In the genomic region with DNA sequence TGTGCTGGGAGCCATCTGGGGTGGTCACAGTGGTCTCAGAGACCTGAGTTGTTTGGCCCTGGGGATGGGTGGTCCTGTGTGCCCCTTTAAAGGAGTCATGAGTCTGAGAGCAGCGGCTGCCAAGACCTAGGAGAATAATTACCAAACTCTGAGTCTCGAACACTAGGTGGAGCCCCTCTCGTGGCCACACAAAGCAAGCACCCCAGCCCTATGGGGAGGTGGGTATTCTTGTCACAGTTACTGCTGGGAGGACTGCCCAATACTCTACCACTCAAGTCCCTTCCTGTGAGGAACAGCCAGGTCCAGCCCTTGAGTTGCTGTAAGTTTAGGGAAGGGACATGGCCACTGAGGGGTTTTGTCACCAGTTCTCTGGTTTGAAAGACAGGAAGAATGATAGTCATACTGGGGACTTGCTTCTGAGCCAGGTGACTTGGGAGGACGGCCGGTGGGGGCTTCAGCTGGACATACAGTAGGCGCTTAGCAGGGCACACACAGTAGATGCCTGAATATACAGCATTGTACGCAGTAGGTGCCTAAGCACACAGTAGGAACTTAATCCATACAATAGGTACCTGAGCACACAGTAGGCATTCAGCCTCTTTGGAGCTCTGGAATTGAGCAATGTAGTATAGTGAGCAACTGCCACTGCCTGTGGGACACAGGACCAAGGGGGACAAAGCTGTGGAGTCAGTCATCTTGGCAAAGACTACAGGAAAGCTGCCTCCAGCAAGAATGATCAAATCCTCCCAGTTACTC, we compare ENCODE assay signal across 1 mouse cellular context.
TF ChIP-seq lines count a peak whose summit lies in the region.

No protein-coding gene starts in this region.

TF ChIP-seq in MEL, 35 proteins besides CTCF, POLR2A, EP300 and RAD21:
- TF ChIP-seq USF1 (IDR thresholded peaks at IDR 0.05; ENCODE audit: low read depth, low read length) (no peak), JUND (IDR thresholded peaks at IDR 0.05; ENCODE audit: low read depth, low read length) (no peak), KAT2A (conservative IDR thresholded peaks at IDR 0.05; ENCODE audit: low read depth, low read length) (no peak), MYB (IDR thresholded peaks at IDR 0.05; ENCODE audit: low read depth, low read length) (no peak), ZC3H11A (IDR thresholded peaks at IDR 0.05; ENCODE audit: low read depth, low read length) (peak; percentile 63), MEF2A (IDR thresholded peaks at IDR 0.05; ENCODE audit: extremely low read depth, insufficient replicate concordance, low read depth, low read length, poor library complexity, severe bottlenecking) (no peak), ELF1 (IDR thresholded peaks at IDR 0.05; ENCODE audit: low read depth, low read length) (no peak), ZKSCAN1 (IDR thresholded peaks at IDR 0.05; ENCODE audit: low read depth, low read length) (peak; percentile 98), USF2 (IDR thresholded peaks at IDR 0.05; ENCODE audit: borderline replicate concordance in 1 of 2, insufficient read depth in 1 of 2, low read depth in 1 of 2, low read length in 2 of 2) (no peak), POLR2AphosphoS5 (IDR thresholded peaks at IDR 0.05; ENCODE audit: borderline replicate concordance, low read depth, low read length) (no peak), GABPA (IDR thresholded peaks at IDR 0.05; ENCODE audit: low read depth, low read length) (no peak), UBTF (IDR thresholded peaks at IDR 0.05; ENCODE audit: borderline replicate concordance, insufficient read depth, low read depth, low read length) (no peak), SMC3 (IDR thresholded peaks at IDR 0.05; ENCODE audit: low read depth, low read length) (peak; percentile 88), RCOR1 (IDR thresholded peaks at IDR 0.05; ENCODE audit: low read depth, low read length) (no peak), E2F4 (IDR thresholded peaks at IDR 0.05; ENCODE audit: borderline replicate concordance, low read depth, low read length) (no peak)
